Mouse (Mus musculus) ovary, adult 10 weeks (tissue): ENCODE data around the gene Gm19684. TPM values are rescaled to one million over a fixed set of nuclear protein-coding genes. Genes with fewer than 3 reads are reported as not detected.

ENCODE experiments used
- polyA plus RNA-seq: library from polyadenylated mRNA; stranded (reverse); fragments of 350-450 nt; fragmentation: Illumina TruSeq; extraction: RNeasy Lipid Tissue Mini Kit (QIAGEN cat#74804); gene quantifications from one replicate; pipeline ENCODE4 v1.2.3, GENCODE M21; 2014

The Gm19684 gene
- not detected for polyA plus RNA-seq

DNA sequence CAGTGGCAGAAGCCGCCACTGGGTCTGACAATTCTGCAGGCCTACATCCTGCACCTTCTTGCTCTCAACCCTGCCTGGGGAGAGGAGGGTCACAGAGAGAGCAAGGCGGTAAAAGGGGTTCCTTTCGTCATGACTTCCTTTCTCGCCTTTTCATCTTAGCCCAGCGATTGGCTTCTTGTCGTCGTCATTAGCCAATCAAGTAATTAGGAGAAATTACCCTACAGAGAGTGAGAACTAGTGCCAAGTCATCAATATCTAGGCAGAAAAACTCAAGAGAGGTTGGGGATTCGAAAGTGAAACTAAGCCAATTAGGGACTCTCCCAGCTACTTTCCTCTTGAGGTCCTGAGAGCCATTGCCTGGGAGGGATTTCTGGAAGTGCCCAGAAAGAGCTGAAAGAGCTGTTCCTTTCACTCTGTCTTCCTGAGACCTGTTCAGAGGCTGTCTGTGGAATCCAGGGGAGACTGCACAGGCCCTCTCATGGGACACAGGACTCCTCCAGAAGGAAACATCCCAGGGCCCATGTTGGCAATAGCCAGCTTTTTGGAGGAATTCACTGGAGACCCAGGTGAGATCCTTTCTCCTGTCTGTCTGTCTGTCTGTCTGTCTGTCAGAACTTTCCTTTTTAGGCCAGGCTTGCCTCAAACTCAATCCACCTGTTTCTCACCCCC is at the start of gene Gm19684:
Gene Gm19684, plus strand, starts transcription at position 327 of the 669 bp plus-strand sequence.

DNA sequence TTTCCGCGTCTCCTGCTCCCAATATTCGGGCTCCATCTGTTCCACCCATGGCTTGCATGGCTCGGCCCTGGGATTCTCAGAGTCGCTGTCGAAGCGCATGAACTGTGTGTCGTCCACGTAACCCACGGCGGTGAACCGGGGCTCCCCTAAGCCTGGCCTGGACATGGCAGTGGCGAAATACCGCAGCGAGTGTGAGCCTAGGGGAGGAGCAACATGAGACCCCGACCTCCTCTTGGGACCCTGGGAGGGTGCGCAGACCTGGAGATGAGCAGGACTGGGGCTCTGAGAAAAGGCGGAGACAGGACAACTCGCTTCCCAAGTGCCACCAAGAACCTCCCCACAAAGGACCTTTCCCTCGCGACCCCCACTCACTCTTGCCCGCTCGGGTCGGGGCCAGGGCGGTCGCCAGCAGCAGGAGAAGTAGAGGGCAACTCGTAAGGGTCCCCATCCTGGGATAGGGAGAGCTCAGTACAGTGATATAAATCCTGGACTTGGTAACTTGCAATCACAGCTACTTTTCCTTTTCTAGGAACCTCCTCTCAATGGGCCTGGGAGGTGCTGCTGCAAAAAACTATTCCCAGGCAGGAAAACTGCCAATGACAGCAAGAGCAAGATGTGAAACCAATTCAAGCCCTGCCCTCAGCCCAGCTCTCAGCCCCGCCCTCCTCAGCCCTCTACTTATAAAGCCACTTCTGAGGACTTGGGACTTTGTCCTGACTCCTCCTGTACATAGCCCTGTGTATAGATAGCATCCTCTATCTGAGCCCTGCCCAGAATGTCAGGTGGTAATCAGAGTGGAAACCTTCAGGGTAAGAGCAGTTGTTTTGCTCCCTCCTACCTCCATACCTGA is 7.7 kb downstream of the Gm19684 start, which contains the start of gene Gm7030:
Gene Gm7030, minus strand, starts transcription at position 458 of the 850 bp plus-strand sequence.

DNA sequence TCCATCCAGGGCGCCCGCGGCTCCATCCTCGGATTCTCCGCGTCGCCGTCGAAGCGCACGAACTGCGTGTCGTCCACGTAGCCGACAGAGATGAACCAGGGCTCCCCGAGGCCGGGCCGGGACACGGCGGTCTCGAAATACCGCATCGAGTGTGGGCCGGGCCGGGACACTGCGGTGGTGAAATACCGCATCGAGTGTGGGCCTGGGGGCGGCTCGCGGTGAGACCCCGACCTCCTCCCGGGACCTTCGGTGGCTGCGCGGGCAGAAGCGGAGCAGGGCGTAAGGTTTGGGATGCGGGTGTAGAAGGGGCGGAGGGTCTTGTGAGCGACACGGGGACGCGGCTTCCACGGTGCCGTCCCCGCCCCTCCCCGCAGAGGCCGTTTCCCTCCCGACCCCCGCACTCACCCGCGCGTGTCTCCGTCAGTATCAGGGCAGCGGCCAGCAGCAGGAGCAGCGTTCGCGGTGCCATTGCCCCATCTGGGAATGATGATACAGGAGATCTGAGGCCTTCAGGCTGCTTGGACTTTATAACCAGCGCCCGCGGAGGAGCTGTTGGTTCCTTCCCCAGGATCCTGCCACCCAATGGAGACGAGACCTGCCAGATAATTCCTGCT is 46.7 kb downstream of the Gm19684 start, which contains the start of gene Gm8909:
Gene Gm8909, minus strand, starts transcription at position 499 of the 614 bp plus-strand sequence.

Other genes starting within 250 kb of the Gm19684 start
- 17.6 TPM for gene Dhx16, start 241.9 kb upstream of the Gm19684 start, polyA plus RNA-seq
- 11.3 TPM for gene 2310061I04Rik, start 224.2 kb upstream of the Gm19684 start, polyA plus RNA-seq
- 8.8 TPM for gene Atat1, start 211.6 kb upstream of the Gm19684 start, polyA plus RNA-seq
- gene Mrps18b, start 205.3 kb upstream of the Gm19684 start, polyA plus RNA-seq, result 14.5 TPM
- gene Ppp1r10, start 205.2 kb upstream of the Gm19684 start, polyA plus RNA-seq, result 47.7 TPM
- 63.5 TPM for gene Abcf1, start 151.9 kb upstream of the Gm19684 start, polyA plus RNA-seq
- gene Gnl1, start 141.8 kb upstream of the Gm19684 start, polyA plus RNA-seq, result 1.6 TPM
- 4.4 TPM for gene Prr3, start 141.4 kb upstream of the Gm19684 start, polyA plus RNA-seq
- gene H2-T24, start 101.1 kb upstream of the Gm19684 start, polyA plus RNA-seq, result 2.5 TPM
- 2.5 TPM for gene H2-T23, start 88.8 kb upstream of the Gm19684 start, polyA plus RNA-seq
- gene H2-T22, start 78.9 kb upstream of the Gm19684 start, polyA plus RNA-seq, result 8.8 TPM
- not detected for gene Gm6034, start 78.7 kb upstream of the Gm19684 start, polyA plus RNA-seq
- not detected for gene Gm11127, start 63.3 kb upstream of the Gm19684 start, polyA plus RNA-seq
- not detected for gene Gm7030, start 7.7 kb downstream of the Gm19684 start, polyA plus RNA-seq
- not detected for gene Gm8909, start 46.9 kb downstream of the Gm19684 start, polyA plus RNA-seq
- gene H2-T3, start 68.6 kb downstream of the Gm19684 start, polyA plus RNA-seq, result not detected
- 5.2 TPM for gene Rpp21, start 136.4 kb downstream of the Gm19684 start, polyA plus RNA-seq
- 11.2 TPM for gene Trim39, start 150.6 kb downstream of the Gm19684 start, polyA plus RNA-seq
- not detected for gene H2-M10.2, start 164.8 kb downstream of the Gm19684 start, polyA plus RNA-seq
- gene H2-M10.1, start 204.5 kb downstream of the Gm19684 start, polyA plus RNA-seq, result not detected
- not detected for gene H2-M10.3, start 246.7 kb downstream of the Gm19684 start, polyA plus RNA-seq